Mouse (Mus musculus) spleen, adult 2 months (tissue): ENCODE measurements at regions not wholly inside any gene's neighbourhood (a gene's known extent, or its start where the extent isn't known, plus 50 kb on each side); places are given as distances from the start of the nearest gene placed in this dataset.

Experiments
- CTCF ChIP-seq: fragments of 200-500 bp; IDR thresholded peaks from 2 replicates; pipeline ENCODE4 v1.5.1; 2011; ENCODE audit warnings: mild to moderate bottlenecking, inconsistent platforms; ENCODE audit not compliant: insufficient read depth, insufficient read length, insufficient replicate concordance; ENCODE audit errors: extremely low read depth
- POLR2A ChIP-seq: fragments of 200-500 bp; IDR thresholded peaks from 2 replicates; pipeline ENCODE4 v1.6.1; 2011; ENCODE audit warnings: low read depth, low read length, inconsistent platforms

GRCm38 (mm10) chr8:34727699-34728098 lies 616.2 kb upstream of the Gm10131 start:
- TF ChIP-seq POLR2A = no peak
- no peak for TF ChIP-seq CTCF
